Mouse (Mus musculus) G1E (cell line): ENCODE results near the gene Qrich2. TPM values are rescaled to one million over a fixed set of nuclear protein-coding genes. Genes with fewer than 3 reads are reported as not detected.

Experiments used
- ATAC-seq: 2 replicates; pipeline ENCODE4 v1.8.0; 2016; ENCODE audit warnings: mild to moderate bottlenecking; ENCODE audit not compliant: insufficient number of reproducible peaks, poor library complexity, low FRiP score, severe bottlenecking; ENCODE audit errors: extremely low read depth
- DNase-seq: peaks from one replicate; pipeline ENCODE4 v3.0.0; 2012; ENCODE audit warnings: low spot score
- H3K27me3 ChIP-seq: 2 replicates; pipeline ENCODE4 v1.6.1; 2012; ENCODE audit warnings: mild to moderate bottlenecking, low read length, inconsistent platforms; ENCODE audit not compliant: insufficient read depth
- H3K36me3 ChIP-seq: replicated peaks from 2 replicates; pipeline ENCODE3; 2012; ENCODE audit warnings: mild to moderate bottlenecking, inconsistent platforms
- H3K4me1 ChIP-seq: 2 replicates; pipeline ENCODE4 v1.6.1; 2012; ENCODE audit warnings: low read depth, low read length, inconsistent platforms, mixed read lengths; ENCODE audit not compliant: insufficient read depth
- H3K4me3 ChIP-seq: 2 replicates; pipeline ENCODE4 v1.5.1; 2012; ENCODE audit warnings: low read depth, mild to moderate bottlenecking, inconsistent platforms, low read length, moderate library complexity, mixed read lengths
- H3K9me3 ChIP-seq: replicated peaks from 2 replicates; pipeline ENCODE4 v1.6.1; 2012; ENCODE audit warnings: inconsistent platforms
- CTCF ChIP-seq: IDR thresholded peaks from 2 replicates; pipeline ENCODE4 v1.5.1; 2012; ENCODE audit warnings: low read depth, low read length, inconsistent platforms, mixed read lengths
- GATA1 ChIP-seq: IDR thresholded peaks from 2 replicates; pipeline ENCODE4 v1.6.1; 2012; ENCODE audit warnings: borderline replicate concordance, low read length, inconsistent platforms, mixed read lengths
- GATA2 ChIP-seq: IDR thresholded peaks from 2 replicates; pipeline ENCODE4 v1.6.1; 2012; ENCODE audit warnings: low read depth, low read length, inconsistent platforms, borderline replicate concordance
- POLR2AphosphoS5 ChIP-seq: IDR thresholded peaks from 2 replicates; pipeline ENCODE4 v1.6.1; 2012; ENCODE audit warnings: low read depth, low read length, inconsistent platforms; ENCODE audit not compliant: insufficient replicate concordance
- TAL1 ChIP-seq: conservative IDR thresholded peaks from 2 replicates; pipeline ENCODE4 v1.6.1; 2012; ENCODE audit warnings: low read depth, low read length, inconsistent platforms, mixed read lengths
- polyA plus RNA-seq: library from polyadenylated mRNA; stranded (reverse); fragments of >175 nt; gene quantifications from 2 replicates; pipeline ENCODE4 v1.2.3, GENCODE M21; 2012
- total RNA-seq, 2 experiments: library from RNA; stranded (forward) in 1 of 2; stranded (reverse) in 1 of 2; fragments of 200-1000 nt in 1 of 2; fragments of >200 nt in 1 of 2; fragmentation: Nextera tagmentation in 1 of 2; gene quantifications; 2 replicates each; pipeline ENCODE4 v1.2.3; 2014 to 2017

Qrich2 gene
- total and polyA plus RNA-seq, 3 experiments = 0.05 to 0.16 TPM; not detected in 1

GRCm38 (mm10) chr11:116453889-116454288 lies 12.2 kb downstream of the Qrich2 start:
- Histone ChIP-seq H3K36me3 (no peaks in the 10 kb centered on the region), H3K9me3 (peaks cover 5% of the 10 kb centered on the region), H3K27me3 (peaks cover 71% of the 10 kb centered on the region), H3K4me3 (no peak overlapping the region), H3K4me1 (0 out of 2 replicates have a peak, but pooled peaks cover 3% of the 10 kb centered on the region)
- DNase-seq (no peak), ATAC-seq (no peak)
- TF ChIP-seq GATA1 = no peak
- no peak for TF ChIP-seq POLR2AphosphoS5
- TF ChIP-seq GATA2 = no peak
- TF ChIP-seq CTCF = no peak
- TF ChIP-seq TAL1 = no peak

GRCm38 (mm10) chr11:116449341-116449740 lies 16.7 kb downstream of the Qrich2 start:
- ATAC-seq (no peak), DNase-seq (no peak)
- H3K4me3 ChIP-seq = no peak overlapping the region
- H3K27me3 ChIP-seq = peaks cover 54% of the 10 kb centered on the region
- H3K4me1 ChIP-seq = peaks cover 21% of the 10 kb centered on the region
- H3K9me3 ChIP-seq = peaks cover 5% of the 10 kb centered on the region
- no peaks in the 10 kb centered on the region for H3K36me3 ChIP-seq
- TF ChIP-seq POLR2AphosphoS5 = no peak
- no peak for TF ChIP-seq GATA2
- TF ChIP-seq CTCF = no peak
- TF ChIP-seq TAL1 = no peak
- no peak for TF ChIP-seq GATA1

GRCm38 (mm10) chr11:116447822-116448221 lies 18.2 kb downstream of the Qrich2 start:
- Histone ChIP-seq H3K9me3 (peaks cover 5% of the 10 kb centered on the region), H3K4me1 (peaks cover 34% of the 10 kb centered on the region), H3K27me3 (peaks cover 40% of the 10 kb centered on the region), H3K4me3 (no peak overlapping the region), H3K36me3 (peaks cover under 1% of the 10 kb centered on the region)
- DNase-seq = no peak
- TF ChIP-seq GATA1 (no peak), CTCF (no peak), GATA2 (no peak), TAL1 (no peak)
- no peak for ATAC-seq

DNA sequence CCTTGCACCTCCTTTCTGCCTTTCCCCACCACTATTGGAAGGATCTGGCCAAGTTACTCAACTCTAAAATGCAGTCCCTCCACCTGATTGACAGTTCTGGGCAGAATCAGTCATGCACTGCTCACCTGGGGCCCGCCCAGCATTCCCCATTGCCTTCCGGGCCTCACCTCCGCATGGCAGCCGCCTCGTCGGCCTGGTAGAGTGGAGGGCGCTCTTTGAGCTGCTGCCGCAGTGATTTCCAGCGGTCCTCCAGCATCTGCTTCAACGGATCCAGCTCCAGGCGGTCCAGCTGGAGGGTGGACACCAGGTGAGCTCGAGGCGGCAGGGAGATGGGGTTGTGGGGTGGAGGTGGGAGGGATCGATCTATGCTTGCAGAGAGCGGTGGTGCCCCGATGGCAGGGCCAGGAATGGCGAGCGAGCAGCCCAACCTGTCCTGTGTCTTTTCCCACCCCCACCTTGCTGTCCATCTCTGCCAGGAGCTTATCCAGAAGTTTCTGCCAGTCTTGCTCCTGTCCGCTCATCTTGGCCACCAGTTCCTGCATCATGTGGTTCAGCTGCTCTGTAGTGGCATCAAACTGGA lies 19.6 kb downstream of the Qrich2 start:
- no peak for DNase-seq
- TF ChIP-seq GATA1 = no peak
- TF ChIP-seq CTCF = no peak
- TF ChIP-seq TAL1 = no peak
- no peak for TF ChIP-seq POLR2AphosphoS5
- TF ChIP-seq GATA2 = no peak
- ATAC-seq = no peak
- peaks cover 42% of the 10 kb centered on the region for H3K4me1 ChIP-seq
- H3K36me3 ChIP-seq = peaks cover 14% of the 10 kb centered on the region
- H3K27me3 ChIP-seq = peaks cover 34% of the 10 kb centered on the region
- H3K9me3 ChIP-seq = peaks cover 5% of the 10 kb centered on the region
- no peak overlapping the region for H3K4me3 ChIP-seq

- H3K4me3 ChIP-seq = no peak overlapping the region
- H3K36me3 ChIP-seq = peaks cover 21% of the 10 kb centered on the region
- DNase-seq (peak; percentile 81), ATAC-seq (peak; percentile 49)
- H3K4me1 ChIP-seq = peaks cover 48% of the 10 kb centered on the region
- H3K9me3 ChIP-seq = peaks cover 5% of the 10 kb centered on the region
- TF ChIP-seq CTCF = peak; percentile 90
- TF ChIP-seq POLR2AphosphoS5 = no peak
- no peak for TF ChIP-seq GATA2
- no peak for TF ChIP-seq TAL1
- no peak for TF ChIP-seq GATA1
- peaks cover 30% of the 10 kb centered on the region for H3K27me3 ChIP-seq
Observed at GRCm38 (mm10) chr11:116445596-116446307, 20.3 kb downstream of the Qrich2 start.

GRCm38 (mm10) chr11:116443935-116444334 lies 22.1 kb downstream of the Qrich2 start:
- Histone ChIP-seq H3K36me3 (peaks cover 39% of the 10 kb centered on the region), H3K27me3 (peaks cover 27% of the 10 kb centered on the region), H3K4me1 (peaks cover 66% of the 10 kb centered on the region), H3K9me3 (no peaks in the 10 kb centered on the region), H3K4me3 (no peak overlapping the region)
- DNase-seq (no peak), ATAC-seq (no peak)
- TF ChIP-seq TAL1 = no peak
- TF ChIP-seq GATA1 = no peak
- no peak for TF ChIP-seq GATA2
- TF ChIP-seq POLR2AphosphoS5 = no peak
- TF ChIP-seq CTCF = no peak
